Mouse (Mus musculus) liver, embryonic 14.5 days (tissue): Measurements from ENCODE around the gene Endou.

Experiments
- CTCF ChIP-seq: IDR thresholded peaks from 2 replicates; pipeline ENCODE4 v1.5.1; 2016; ENCODE audit warnings: antibody characterized with exemption, low read depth, control low read depth
- EP300 ChIP-seq: IDR thresholded peaks from 2 replicates; pipeline ENCODE4 v1.6.1; 2016; ENCODE audit warnings: antibody characterized with exemption, low read depth

- TF ChIP-seq CTCF (no peak), EP300 (no peak)
Measured at GRCm38 (mm10) chr15:97679991-97680681, 51.0 kb downstream of the Endou start.
